Mouse (Mus musculus): ENCODE data around the gene Rd3l. TPM values are rescaled to one million over a fixed set of nuclear protein-coding genes. Genes with fewer than 3 reads are reported as not detected.

The Rd3l gene
- polyA plus RNA-seq, 1 experiment from 2014 or later: 0.08 TPM

GRCm38 (mm10) chr12:111933971-111934370, 47.1 kb downstream of the Rd3l start:
- peak overlapping the region; percentile 56 for H3K27ac ChIP-seq (replicated peaks)
- H3K4me1 ChIP-seq (replicated peaks; ENCODE audit: control insufficient read depth, insufficient read depth): peaks cover 24% of the 10 kb centered on the region
- 40% methylated on average over 2 of the region's 2 CpGs for WGBS
- ATAC-seq (ENCODE audit: low FRiP score, low TSS enrichment) (no peak), DNase-seq (ENCODE audit: low spot score) (no peak)
- H3K36me3 ChIP-seq (ENCODE audit: control insufficient read depth, insufficient read depth, low read length): no peaks in the 10 kb centered on the region
- H3K9ac ChIP-seq (ENCODE audit: low read length): no peak overlapping the region
- no peak overlapping the region; the same call in 1 of the 2 replicates for H3K4me2 ChIP-seq (replicated peaks; ENCODE audit: low read depth)
- peak overlapping the region; percentile 0; the same call in 1 of the 2 replicates for H3K4me3 ChIP-seq (ENCODE audit: low read depth, low read length)
- TF ChIP-seq EP300 (optimal IDR thresholded peaks at IDR 0.05) (no peak), CTCF (IDR thresholded peaks at IDR 0.05; ENCODE audit: low read depth) (no peak)
- no peaks in the 10 kb centered on the region for H3K9me3 ChIP-seq (ENCODE audit: control insufficient read depth, low read length)
- no peaks in the 10 kb centered on the region for H3K27me3 ChIP-seq (ENCODE audit: control insufficient read depth, insufficient read depth, low read length)

GRCm38 (mm10) chr12:111933032-111933704, 47.9 kb downstream of the Rd3l start:
- no peaks in the 10 kb centered on the region for H3K9me3 ChIP-seq (ENCODE audit: control insufficient read depth, low read length)
- TF ChIP-seq EP300 (optimal IDR thresholded peaks at IDR 0.05): no peak
- peak; percentile 38 for TF ChIP-seq CTCF (IDR thresholded peaks at IDR 0.05; ENCODE audit: low read depth)
- no peaks in the 10 kb centered on the region for H3K27me3 ChIP-seq (ENCODE audit: control insufficient read depth, insufficient read depth, low read length)
- H3K4me1 ChIP-seq (replicated peaks; ENCODE audit: control insufficient read depth, insufficient read depth): peaks cover 18% of the 10 kb centered on the region
- ATAC-seq (ENCODE audit: low FRiP score, low TSS enrichment) (peak; percentile 78), DNase-seq (ENCODE audit: low spot score) (peak; percentile 89)
- H3K4me3 ChIP-seq (ENCODE audit: low read depth, low read length): 0 out of 2 replicates have a peak overlapping the region, but pooled peaks have one; percentile 0
- peak overlapping the region; percentile 56 for H3K27ac ChIP-seq (replicated peaks)
- no peak overlapping the region; the same call in none of the 2 replicates for H3K4me2 ChIP-seq (replicated peaks; ENCODE audit: low read depth)
- no peaks in the 10 kb centered on the region for H3K36me3 ChIP-seq (ENCODE audit: control insufficient read depth, insufficient read depth, low read length)
- 44% methylated on average over 11 of the region's 11 CpGs for WGBS
- no peak overlapping the region for H3K9ac ChIP-seq (ENCODE audit: low read length)

- Histone ChIP-seq H3K27ac (replicated peaks) (peak overlapping the region; percentile 56), H3K9me3 (ENCODE audit: control insufficient read depth, low read length) (no peaks in the 10 kb centered on the region), H3K36me3 (ENCODE audit: control insufficient read depth, insufficient read depth, low read length) (no peaks in the 10 kb centered on the region), H3K9ac (ENCODE audit: low read length) (no peak overlapping the region), H3K4me1 (replicated peaks; ENCODE audit: control insufficient read depth, insufficient read depth) (peaks cover 14% of the 10 kb centered on the region), H3K4me2 (replicated peaks; ENCODE audit: low read depth) (no peak overlapping the region; the same call in 1 of the 2 replicates), H3K4me3 (ENCODE audit: low read depth, low read length) (no peak overlapping the region), H3K27me3 (ENCODE audit: control insufficient read depth, insufficient read depth, low read length) (no peaks in the 10 kb centered on the region)
- WGBS: 67% methylated on average over 3 of the region's 3 CpGs
- TF ChIP-seq CTCF (IDR thresholded peaks at IDR 0.05; ENCODE audit: low read depth): no peak
- TF ChIP-seq EP300 (optimal IDR thresholded peaks at IDR 0.05): no peak
- DNase-seq (ENCODE audit: low spot score): no peak
- no peak for ATAC-seq (ENCODE audit: low FRiP score, low TSS enrichment)
Observed at GRCm38 (mm10) chr12:111932513-111932912, 48.6 kb downstream of the Rd3l start.

GRCm38 (mm10) chr12:111931411-111932025, 49.6 kb downstream of the Rd3l start:
- H3K27me3 ChIP-seq (ENCODE audit: control insufficient read depth, insufficient read depth, low read length): no peaks in the 10 kb centered on the region
- no peaks in the 10 kb centered on the region for H3K9me3 ChIP-seq (ENCODE audit: control insufficient read depth, low read length)
- H3K36me3 ChIP-seq (ENCODE audit: control insufficient read depth, insufficient read depth, low read length): no peaks in the 10 kb centered on the region
- no peak overlapping the region for H3K9ac ChIP-seq (ENCODE audit: low read length)
- TF ChIP-seq CTCF (IDR thresholded peaks at IDR 0.05; ENCODE audit: low read depth): no peak
- TF ChIP-seq EP300 (optimal IDR thresholded peaks at IDR 0.05): no peak
- H3K4me1 ChIP-seq (replicated peaks; ENCODE audit: control insufficient read depth, insufficient read depth): peaks cover 6% of the 10 kb centered on the region
- ATAC-seq (ENCODE audit: low FRiP score, low TSS enrichment): no peak
- no peak for DNase-seq (ENCODE audit: low spot score)
- no peak overlapping the region for H3K4me3 ChIP-seq (ENCODE audit: low read depth, low read length)
- 82% methylated on average over 8 of the region's 9 CpGs for WGBS
- no peak overlapping the region for H3K4me2 ChIP-seq (replicated peaks; ENCODE audit: low read depth)
- H3K27ac ChIP-seq (replicated peaks): no peak overlapping the region

Other genes starting within 250 kb of the Rd3l start
- gene Klc1, start 222.5 kb downstream of the Rd3l start, polyA plus RNA-seq (2015; fragmentation: Nextera tagmentation; extraction: Ambion mirVana): 55.7 and 56.7 TPM in 2 replicates
- 1.8 and 3.2 TPM in 2 replicates for gene Xrcc3, start 167.4 kb downstream of the Rd3l start, polyA plus RNA-seq (2015; fragmentation: Nextera tagmentation; extraction: Ambion mirVana)
- gene Zfyve21, start 167.1 kb downstream of the Rd3l start, polyA plus RNA-seq (2015; fragmentation: Nextera tagmentation; extraction: Ambion mirVana): 72.0 and 72.4 TPM in 2 replicates
- gene Ppp1r13b, start 73.2 kb downstream of the Rd3l start, polyA plus RNA-seq (2015; fragmentation: Nextera tagmentation; extraction: Ambion mirVana): 18.9 and 21.5 TPM in 2 replicates
- gene Atp5mpl, start 14.3 kb downstream of the Rd3l start, polyA plus RNA-seq (2015; fragmentation: Nextera tagmentation; extraction: Ambion mirVana): 814 and 865 TPM in 2 replicates
- 0.01 TPM in 1 of 2 replicates, not detected in the other for gene Tdrd9, start 9.8 kb downstream of the Rd3l start, polyA plus RNA-seq (2015; fragmentation: Nextera tagmentation; extraction: Ambion mirVana)
- 6.0 and 6.9 TPM in 2 replicates for gene Aspg, start 125.4 kb upstream of the Rd3l start, polyA plus RNA-seq (2015; fragmentation: Nextera tagmentation; extraction: Ambion mirVana)
- 0.75 and 0.80 TPM in 2 replicates for gene Kif26a, start 164.9 kb upstream of the Rd3l start, polyA plus RNA-seq (2015; fragmentation: Nextera tagmentation; extraction: Ambion mirVana)